Mouse (Mus musculus) monocyte, adult 2 months (primary cell): ENCODE results near the gene Uroc1.

ENCODE experiments used
- DNase-seq, 2 experiments: peaks; one replicate each; pipeline ENCODE4 v3.0.0; 2022; ENCODE audit warnings: low spot score in 2 of 2, low read depth in 1 of 2

Uroc1 gene

DNA sequence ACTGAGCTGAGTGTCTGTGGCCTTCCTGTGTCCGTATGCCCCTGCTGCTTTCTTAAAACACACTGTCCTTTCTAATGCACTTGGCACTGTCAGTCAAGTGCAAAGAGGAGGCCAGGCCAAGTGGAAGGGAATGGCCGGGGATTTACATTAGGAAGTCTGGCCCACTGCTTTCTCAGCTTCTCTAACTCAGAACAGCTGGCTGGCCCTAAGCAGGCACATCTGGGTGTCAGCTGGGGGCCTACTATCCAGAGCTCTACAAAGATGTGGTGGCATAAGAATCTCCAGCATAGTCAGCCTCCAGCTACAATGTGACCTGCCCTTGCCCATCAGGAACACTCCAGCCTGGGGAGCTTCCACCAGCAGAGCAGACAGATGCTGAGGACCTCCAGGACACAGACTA lies 16.9 kb downstream of the Uroc1 start:
- DNase-seq = no peak

GRCm38 (mm10) chr6:90358142-90358541 lies 25.1 kb downstream of the Uroc1 start:
- no peak for DNase-seq

GRCm38 (mm10) chr6:90359445-90359844 lies 26.4 kb downstream of the Uroc1 start:
- no peak for DNase-seq

DNA sequence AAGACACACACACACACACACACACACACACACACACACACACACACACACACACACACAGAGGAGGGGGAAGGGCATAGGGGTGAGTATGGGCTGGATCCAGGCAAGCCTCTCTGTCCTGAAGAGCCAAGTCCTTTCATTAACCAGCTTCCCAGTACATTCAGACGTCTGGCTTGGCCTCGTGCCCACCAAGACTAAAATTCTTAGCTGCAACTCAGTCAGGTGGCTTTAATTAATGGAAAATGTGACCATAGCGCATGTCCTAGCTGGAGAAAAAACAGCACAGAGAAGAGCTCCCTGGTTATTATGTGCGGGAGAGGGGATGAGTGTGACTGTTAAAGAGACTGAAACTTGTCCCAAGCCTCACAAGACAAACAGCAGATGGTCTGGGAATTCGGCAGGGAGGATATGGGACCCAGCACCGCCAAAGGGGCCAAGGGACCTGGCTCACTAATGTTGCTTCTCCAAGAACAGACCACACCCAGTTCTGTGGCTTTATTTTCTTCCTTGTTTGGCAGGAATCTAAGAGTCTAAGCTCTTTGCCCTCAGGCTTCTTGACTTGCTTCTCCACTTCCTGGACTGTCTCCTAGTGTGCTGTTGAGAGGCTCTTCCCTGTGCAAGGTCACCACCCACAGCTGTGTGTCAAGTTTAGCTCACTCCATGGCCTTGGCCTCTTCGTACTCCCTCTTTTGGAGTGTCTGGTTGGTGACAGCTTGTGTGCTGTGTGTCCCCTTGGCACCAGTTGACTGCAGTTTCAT lies 27.1 kb downstream of the Uroc1 start:
- DNase-seq = no peak

GRCm38 (mm10) chr6:90360922-90361614 lies 28.0 kb downstream of the Uroc1 start:
- DNase-seq = no peak

GRCm38 (mm10) chr6:90363301-90363700 lies 30.2 kb downstream of the Uroc1 start:
- DNase-seq = no peak

DNA sequence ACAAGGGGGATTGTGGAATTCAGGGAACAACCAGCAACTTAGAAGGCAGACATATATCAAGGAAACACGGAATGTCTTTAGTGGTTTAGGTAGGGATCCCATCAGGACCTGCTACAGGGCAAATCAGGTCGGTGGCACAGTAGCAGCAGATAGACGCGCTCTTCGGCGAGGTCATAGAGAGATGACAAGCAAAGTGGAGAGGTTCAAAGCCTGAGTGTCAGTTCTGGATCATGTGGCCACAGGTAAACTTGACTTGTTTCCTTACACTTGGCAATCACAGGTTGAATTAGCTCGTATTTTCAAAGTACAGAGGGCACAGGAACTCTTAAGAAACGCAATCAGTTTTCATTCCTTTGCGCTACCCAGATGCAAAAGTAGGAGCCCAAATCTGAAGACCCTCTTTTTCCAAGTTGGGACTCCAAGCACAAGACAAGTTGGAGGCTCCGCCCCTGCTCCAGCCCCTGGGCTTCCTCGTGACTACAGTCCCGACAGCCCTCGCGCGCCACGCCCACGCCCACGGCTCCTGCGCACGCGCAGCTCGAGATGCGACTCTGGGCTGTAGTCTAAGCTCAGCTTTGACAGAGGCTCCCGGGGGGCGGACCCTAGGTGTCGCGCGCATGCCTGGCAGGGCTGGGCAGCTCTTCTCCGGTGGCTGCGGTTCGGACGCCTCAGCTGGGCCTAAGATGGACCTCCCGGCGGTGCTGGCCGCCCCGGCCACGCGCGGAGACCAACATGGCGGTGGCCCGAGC lies 36.1 kb downstream of the Uroc1 start, which contains the start of gene Zxdc:
Gene Zxdc, plus strand, starts transcription at position 517 of the 749 bp plus-strand sequence.
- peak; percentile 88 to 90 for DNase-seq

DNA sequence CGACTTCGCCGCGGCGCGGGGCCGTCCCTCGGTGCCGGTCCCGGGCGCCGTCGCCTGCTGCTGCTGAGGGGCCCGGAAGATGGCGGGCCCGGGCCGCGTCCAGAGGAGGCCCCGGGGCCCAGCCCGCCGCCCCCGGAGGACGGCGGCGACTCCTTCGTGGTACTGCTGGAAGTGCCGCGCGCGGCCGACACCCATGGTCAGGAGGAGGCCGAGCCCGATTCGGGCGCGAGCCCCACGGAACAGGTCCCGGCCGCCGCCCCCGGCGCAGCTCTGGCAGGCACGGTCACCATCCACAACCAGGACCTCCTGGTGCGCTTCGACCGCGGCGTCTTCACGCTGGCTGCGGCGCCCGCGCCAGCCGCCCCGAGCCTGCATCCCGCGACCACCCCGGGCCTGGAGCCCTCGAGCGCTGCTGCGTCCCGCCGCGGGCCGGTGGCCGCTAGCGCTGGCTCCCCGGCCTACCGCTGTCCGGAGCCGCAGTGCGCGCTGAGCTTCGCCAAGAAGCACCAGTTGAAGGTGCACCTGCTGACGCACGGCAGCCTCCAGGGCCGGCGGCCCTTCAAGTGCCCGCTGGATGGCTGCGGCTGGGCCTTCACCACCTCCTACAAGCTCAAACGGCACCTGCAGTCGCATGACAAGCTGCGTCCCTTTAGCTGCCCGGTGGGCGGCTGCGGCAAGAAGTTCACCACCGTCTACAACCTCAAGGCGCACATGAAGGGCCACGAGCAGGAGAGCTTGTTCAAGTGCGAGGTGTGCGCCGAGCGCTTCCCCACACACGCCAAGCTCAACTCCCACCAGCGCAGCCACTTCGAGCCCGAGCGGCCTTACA lies 36.9 kb downstream of the Uroc1 start:
- no peak for DNase-seq

DNA sequence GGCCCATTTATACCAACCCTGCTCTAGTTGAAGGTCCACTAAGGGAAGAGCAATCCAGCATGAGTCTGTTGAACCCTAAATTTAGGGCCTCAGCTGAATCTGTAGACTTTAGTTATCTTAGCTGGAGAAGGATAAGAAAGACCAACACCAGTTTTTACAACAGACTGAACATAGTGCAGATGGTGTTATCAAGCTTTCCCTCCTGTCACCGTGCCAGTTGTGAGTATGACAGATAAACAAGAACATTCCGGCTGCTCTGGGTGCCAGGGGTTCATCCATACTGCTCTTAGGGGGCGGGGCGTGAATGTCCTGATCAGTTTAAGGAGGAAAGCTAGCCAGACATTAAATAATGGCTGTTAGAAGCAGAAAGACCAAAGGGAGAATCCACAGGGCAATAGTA lies 41.6 kb downstream of the Uroc1 start:
- no peak for DNase-seq

DNA sequence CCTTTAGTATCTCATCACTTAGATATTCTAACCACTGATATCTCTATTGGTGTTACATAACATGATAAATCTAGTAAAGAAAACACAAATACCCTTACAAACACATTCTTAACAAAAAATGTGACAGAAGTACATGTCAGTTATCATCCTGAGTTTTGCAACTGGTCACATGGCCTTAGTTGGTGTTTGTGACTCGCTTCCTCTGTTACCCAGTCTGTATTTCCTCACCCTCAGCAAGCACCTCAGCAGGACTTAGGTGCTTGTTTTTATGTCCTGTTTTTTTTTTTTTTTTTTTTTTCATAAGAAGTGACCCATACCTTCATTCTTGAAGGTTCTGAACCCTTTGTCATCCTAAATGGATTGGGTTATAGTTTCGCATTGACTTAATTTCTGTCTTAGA lies 44.6 kb downstream of the Uroc1 start:
- no peak for DNase-seq

- DNase-seq = no peak
Observed at GRCm38 (mm10) chr6:90381465-90381864, 48.4 kb downstream of the Uroc1 start.

DNA sequence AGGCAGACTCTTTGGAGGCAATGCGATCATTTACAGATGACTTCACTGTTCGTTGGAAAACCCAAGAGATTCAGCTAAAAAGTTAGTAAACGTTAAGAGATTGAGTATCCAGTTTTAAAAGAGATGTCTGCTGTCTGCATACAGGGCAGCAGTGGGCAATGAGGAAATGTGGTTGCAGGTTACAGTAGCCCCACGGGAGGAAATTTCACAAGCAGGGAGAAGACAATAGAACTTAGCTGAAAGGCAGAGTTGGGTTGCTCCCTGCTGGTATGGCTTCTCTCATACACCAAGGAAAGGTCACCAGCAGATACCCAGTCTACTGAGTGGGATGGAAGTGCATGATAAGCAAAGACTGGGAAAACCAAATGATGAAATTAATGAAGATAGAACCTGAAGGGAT lies 57.5 kb downstream of the Uroc1 start:
- no peak for DNase-seq

DNA sequence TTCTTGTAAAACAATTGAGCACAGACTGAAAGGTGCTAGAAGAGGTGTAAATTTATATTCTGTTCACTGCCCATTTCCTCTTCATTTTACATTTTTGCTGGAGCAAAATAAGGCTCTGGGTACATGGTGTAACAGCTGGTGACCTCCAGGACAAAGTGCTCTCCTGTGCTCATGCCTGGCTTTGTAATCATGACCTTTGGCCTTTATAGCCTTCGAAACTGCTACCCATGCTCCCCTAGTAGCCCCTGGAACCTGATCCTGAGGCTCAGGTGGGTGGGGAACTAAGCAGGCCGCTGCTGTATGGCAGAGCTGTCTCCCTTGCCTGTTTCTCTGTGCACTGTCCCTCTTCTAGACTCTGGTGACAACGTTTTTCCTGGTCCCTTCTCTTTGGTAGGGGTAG lies 60.9 kb downstream of the Uroc1 start:
- no peak for DNase-seq

- no peak for DNase-seq
Observed at GRCm38 (mm10) chr6:90395751-90396150, 62.7 kb downstream of the Uroc1 start.

DNA sequence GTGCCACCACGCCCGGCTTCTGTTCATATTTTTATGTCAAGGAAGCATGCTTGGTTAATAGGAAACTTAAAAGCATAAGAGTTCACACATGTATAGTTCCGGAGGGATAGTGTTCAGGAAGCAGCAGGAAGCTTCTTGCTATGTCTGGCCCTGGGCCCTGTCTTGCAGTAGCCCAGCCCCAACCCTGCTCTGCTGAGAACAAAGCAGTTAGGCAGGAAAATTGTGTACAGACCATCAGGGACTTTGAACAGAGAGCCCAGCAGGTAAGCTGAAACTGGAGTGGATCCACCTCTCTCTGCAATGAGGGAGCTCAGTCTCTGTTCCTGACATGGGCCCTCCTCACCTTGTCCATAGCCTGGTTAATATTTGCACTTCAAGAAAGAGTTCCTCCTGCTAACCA lies 64.2 kb downstream of the Uroc1 start:
- DNase-seq = no peak

DNA sequence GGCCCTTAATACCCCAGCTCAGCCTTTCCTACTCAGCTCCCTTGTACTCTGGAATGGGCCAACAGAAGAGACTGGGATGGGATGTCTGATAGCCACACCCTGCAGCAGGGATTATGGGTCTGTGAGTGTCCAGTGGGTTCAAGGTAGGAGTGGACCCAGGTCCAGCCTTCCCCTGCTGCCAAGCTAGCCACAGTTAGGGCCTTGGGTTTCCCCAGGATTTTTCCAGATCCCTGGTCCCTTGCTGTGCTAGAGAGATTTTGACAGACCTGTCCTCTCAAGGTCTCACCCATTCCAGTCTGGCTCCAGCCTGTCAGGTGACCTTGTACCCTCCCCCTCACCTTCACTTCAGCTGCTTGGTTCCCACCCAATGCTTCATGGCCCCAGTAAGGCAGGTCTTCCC lies 75.5 kb downstream of the Uroc1 start:
- DNase-seq = no peak

- no peak for DNase-seq
Observed at GRCm38 (mm10) chr6:90410972-90411371, 77.9 kb downstream of the Uroc1 start.

DNA sequence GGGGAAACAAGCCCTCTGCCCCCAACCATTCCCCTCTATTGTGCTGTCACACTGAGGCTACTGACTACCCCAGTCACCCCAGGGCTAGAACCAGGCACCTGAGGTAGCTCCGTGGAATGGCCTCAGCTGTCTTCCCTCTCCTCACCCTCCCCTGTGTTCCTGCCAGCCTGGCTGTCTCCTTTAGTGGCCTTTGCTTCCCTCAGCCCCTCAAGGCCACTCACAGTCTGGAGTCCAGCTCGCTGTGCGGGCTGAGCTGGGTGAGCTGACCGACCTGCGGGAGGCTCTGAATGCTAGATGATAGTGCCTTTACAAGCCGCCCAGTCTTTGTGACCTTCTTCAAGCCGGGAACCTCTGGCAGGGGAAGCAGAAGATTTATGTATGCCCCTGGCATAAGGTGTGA lies 78.8 kb downstream of the Uroc1 start:
- DNase-seq = no peak
